Mouse (Mus musculus) heart, postnatal 0 days (tissue): Measurements from ENCODE around the gene Tmem129.

ENCODE experiments used
- CTCF ChIP-seq: IDR thresholded peaks from 2 replicates; pipeline ENCODE4 v1.5.1; 2016; ENCODE audit warnings: antibody characterized with exemption, control low read depth, low read depth
- EP300 ChIP-seq: IDR thresholded peaks from 2 replicates; pipeline ENCODE4 v1.6.1; 2016; ENCODE audit warnings: antibody characterized with exemption, low read depth

DNA sequence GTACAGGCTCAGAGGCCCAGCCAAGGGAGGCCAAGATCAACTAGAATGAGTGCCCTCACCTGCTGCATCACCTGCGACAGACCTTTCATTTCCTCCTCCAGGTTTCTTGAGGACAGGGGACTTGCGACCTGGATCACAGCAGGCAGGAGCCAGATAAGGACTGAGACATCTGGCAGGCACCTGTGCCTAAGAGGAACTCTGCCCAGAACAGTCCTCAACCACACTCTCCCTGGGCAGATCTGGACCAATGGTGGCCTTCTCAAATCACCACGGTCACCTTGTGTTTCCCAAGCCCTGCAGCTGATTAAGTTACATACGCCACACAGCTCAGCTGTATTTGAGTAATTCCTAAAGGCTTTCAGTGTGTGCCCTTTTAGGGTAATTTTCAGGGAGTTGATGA, 27.6 kb downstream of the Tmem129 start:
- TF ChIP-seq CTCF: no peak
- no peak for TF ChIP-seq EP300
